Mouse (Mus musculus) embryonic facial prominence, embryonic 10.5 days (tissue): ENCODE results near the gene Crls1. TPM values are rescaled to one million over a fixed set of nuclear protein-coding genes. Genes with fewer than 3 reads are reported as not detected.
A peak's percentile ranks its signal among the peaks of the same experiment; 100 is the strongest.

Experiments
- DNase-seq: peaks from one replicate; pipeline ENCODE4 v3.0.0-alpha.2; 2017; ENCODE audit warnings: low spot score
- H3K27ac ChIP-seq: fragments of 300-500 bp; sonication (generic); replicated peaks from 2 replicates; pipeline ENCODE4 v1.5.1; 2016; ENCODE audit warnings: mild to moderate bottlenecking
- H3K27me3 ChIP-seq: fragments of 300-500 bp; sonication (generic); replicated peaks from 2 replicates; pipeline ENCODE4 v1.6.1; 2016; ENCODE audit warnings: low read depth, mild to moderate bottlenecking; ENCODE audit not compliant: poor library complexity, severe bottlenecking
- H3K36me3 ChIP-seq: fragments of 300-500 bp; sonication (generic); replicated peaks from 2 replicates; pipeline ENCODE4 v1.6.1; 2016; ENCODE audit warnings: mild to moderate bottlenecking, moderate library complexity
- H3K4me1 ChIP-seq: fragments of 300-500 bp; sonication (generic); 2 replicates; pipeline ENCODE4 v1.6.1; 2016
- H3K4me3 ChIP-seq: fragments of 300-500 bp; sonication (generic); 2 replicates; pipeline ENCODE4 v1.5.1; 2016; ENCODE audit warnings: mild to moderate bottlenecking, moderate library complexity
- H3K9me3 ChIP-seq: fragments of 300-500 bp; sonication (generic); 2 replicates; pipeline ENCODE4 v1.6.1; 2016; ENCODE audit warnings: mild to moderate bottlenecking
- WGBS: fragments of 180-500 bp; shearing (Covaris S2); methylation state at CpG from one replicate; pipeline ENCODE4 v1.1.7; 2016; 5-methylcytosine and 5-hydroxymethylcytosine counted together
- polyA plus RNA-seq: library from polyadenylated mRNA; unstranded; fragments of >200 nt; fragmentation: Nextera tagmentation; extraction: Ambion mirVana; gene quantifications from 2 replicates; pipeline ENCODE4 v1.2.1, GENCODE M21; 2016

Gene Crls1
- 14.7 and 16.4 TPM in 2 replicates for polyA plus RNA-seq

GRCm38 (mm10) chr2:132846407-132847358 is at the start of gene Crls1:
Gene Crls1 (plus strand): TSS chr2:132846666.
- H3K4me1 ChIP-seq: peaks cover 16% of the 10 kb centered on the region
- H3K27me3 ChIP-seq: no peaks in the 10 kb centered on the region
- H3K36me3 ChIP-seq: peaks cover 39% of the 10 kb centered on the region
- under 1% methylated on average over 96 of the region's 96 CpGs for WGBS
- peak; percentile 98 for DNase-seq
- peak within 1 kb of the TSS; percentile 90 for H3K27ac ChIP-seq
- H3K9me3 ChIP-seq: no peaks in the 10 kb centered on the region
- peak within 1 kb of the TSS; percentile 93 for H3K4me3 ChIP-seq

- 88% methylated on average over 2 of the region's 2 CpGs for WGBS
- DNase-seq: no peak
- H3K27ac ChIP-seq: no peak overlapping the region
- H3K9me3 ChIP-seq: no peaks in the 10 kb centered on the region
- peaks cover 57% of the 10 kb centered on the region for H3K36me3 ChIP-seq
- no peak overlapping the region for H3K4me3 ChIP-seq
- no peaks in the 10 kb centered on the region for H3K27me3 ChIP-seq
- H3K4me1 ChIP-seq: no peaks in the 10 kb centered on the region
Measured at GRCm38 (mm10) chr2:132802976-132803375, 43.5 kb upstream of the Crls1 start.

DNA sequence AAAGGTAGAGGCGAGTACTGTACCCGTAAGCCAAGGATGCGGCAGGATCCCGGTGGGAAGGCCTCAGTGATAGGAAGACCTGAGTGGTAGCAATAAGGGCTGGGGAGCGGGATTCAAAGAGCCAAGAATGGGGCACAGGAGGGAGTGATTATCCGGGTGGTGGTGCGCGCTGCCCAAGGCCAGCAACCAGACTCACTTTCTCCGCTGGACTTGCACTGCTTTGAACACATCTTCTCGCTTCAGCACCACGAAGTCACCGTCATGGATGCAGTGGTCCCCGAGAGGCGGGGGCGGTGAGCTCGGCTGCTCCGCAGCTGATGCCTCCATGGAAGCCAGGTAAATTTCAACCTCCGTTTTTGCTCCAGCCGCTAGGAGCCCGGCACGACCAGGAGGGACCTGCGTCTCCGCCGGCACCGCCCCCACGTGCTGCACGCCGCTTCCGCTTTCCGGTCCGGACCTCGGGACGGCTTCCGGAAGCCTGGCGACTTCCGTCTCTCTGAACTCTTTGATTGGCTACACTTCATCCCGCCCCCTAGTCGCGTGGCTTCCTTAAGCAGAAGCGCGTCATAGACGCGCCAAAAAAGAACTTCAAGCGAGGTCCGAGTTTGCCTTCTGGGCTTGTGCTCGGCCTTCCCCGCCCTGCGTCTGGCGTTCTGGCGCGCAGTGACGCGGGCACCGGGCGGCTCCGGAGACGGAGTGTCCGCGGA is 30.7 kb upstream of the Crls1 start, which contains the start of the genes Trmt6 and Mcm8:
Trmt6 (minus strand) TSS at position 448 of the 707 bp plus-strand sequence.
Mcm8 (plus strand) TSS at position 534 of the 707 bp plus-strand sequence.
- DNase-seq: peak; percentile 96
- Histone ChIP-seq H3K36me3 (peaks cover 49% of the 10 kb centered on the region), H3K4me3 (peak within 1 kb of the TSS; percentile 83), H3K4me1 (peaks cover 13% of the 10 kb centered on the region), H3K9me3 (no peaks in the 10 kb centered on the region), H3K27me3 (no peaks in the 10 kb centered on the region), H3K27ac (peak within 1 kb of the TSS; percentile 92)
- under 1% methylated on average over 59 of the region's 59 CpGs for WGBS

DNA sequence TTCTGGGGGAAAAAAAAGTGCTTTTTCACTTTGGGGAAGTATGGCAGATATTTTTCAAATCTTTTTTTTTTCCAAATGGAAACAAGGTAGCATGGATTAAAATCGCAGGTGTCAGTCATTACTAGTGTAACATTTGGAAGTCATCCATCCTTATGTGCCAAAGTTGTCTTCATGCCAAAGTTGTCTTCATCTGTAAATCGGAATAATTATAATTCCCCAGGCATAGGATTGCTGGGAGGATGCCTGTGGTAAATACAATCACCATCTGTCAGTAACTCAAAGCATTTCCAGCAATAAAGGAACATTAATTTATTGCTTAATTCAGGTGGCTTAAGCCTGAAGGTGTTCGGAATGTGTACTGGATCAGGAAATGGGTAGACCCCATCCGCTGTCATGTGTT is 5.4 kb upstream of the Crls1 start:
- WGBS: 95% methylated on average over 4 of the region's 4 CpGs
- no peak overlapping the region for H3K27ac ChIP-seq
- DNase-seq: no peak
- no peaks in the 10 kb centered on the region for H3K4me1 ChIP-seq
- H3K27me3 ChIP-seq: no peaks in the 10 kb centered on the region
- no peaks in the 10 kb centered on the region for H3K9me3 ChIP-seq
- H3K36me3 ChIP-seq: peaks cover 72% of the 10 kb centered on the region
- H3K4me3 ChIP-seq: no peak overlapping the region

DNA sequence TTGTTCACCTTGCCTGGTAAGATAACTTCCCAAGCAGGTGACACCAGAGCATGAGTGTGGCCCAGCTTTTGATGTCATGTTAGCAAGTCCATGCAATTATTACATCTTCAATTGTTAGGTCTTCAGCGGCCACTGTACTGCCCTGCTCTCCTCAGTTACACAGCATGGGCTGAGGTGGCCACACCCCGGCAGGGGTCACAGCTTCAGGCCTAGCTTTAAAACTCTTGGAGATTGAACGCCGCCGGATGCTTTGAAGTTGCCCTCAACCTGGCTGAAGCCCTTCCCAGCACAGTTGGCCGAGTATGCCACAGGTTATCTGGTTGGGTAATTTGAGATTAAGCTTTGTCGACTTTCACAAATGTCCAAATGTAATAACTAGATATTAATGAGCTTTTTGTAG is 1.1 kb downstream of the Crls1 start:
- Histone ChIP-seq H3K4me3 (peak overlapping the region; percentile 93), H3K36me3 (peaks cover 42% of the 10 kb centered on the region), H3K9me3 (no peaks in the 10 kb centered on the region), H3K27me3 (no peaks in the 10 kb centered on the region), H3K27ac (no peak overlapping the region), H3K4me1 (peaks cover 16% of the 10 kb centered on the region)
- peak; percentile 25 for DNase-seq
- 44% methylated on average over 7 of the region's 7 CpGs for WGBS

- 0 out of 2 replicates have a peak overlapping the region, but pooled peaks have one; percentile 93 for H3K4me3 ChIP-seq
- no peak overlapping the region for H3K27ac ChIP-seq
- no peaks in the 10 kb centered on the region for H3K27me3 ChIP-seq
- H3K9me3 ChIP-seq: no peaks in the 10 kb centered on the region
- peaks cover 16% of the 10 kb centered on the region for H3K4me1 ChIP-seq
- peaks cover 42% of the 10 kb centered on the region for H3K36me3 ChIP-seq
- 92% methylated on average over 4 of the region's 4 CpGs for WGBS
- no peak for DNase-seq
Measured at GRCm38 (mm10) chr2:132848361-132848760, 1.9 kb downstream of the Crls1 start.

DNA sequence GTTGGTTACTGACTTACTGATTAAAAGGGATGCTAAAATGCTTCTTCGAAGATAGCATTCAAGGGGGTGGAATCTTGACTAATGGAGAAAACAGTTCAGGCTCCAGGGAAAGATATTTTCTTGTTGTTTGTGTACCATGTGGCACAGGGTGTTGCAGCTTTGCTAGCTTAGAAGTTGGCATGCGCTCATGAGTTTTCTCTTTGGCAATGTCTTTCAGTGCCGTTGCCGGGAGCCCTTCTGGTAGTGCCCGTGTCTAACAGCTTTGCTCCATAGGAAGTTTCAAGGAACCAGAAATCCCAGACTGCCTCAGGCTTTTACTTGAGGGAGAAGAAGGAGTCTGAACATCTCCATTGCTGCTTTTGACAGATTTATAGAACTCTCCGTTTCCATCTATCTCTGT is 2.7 kb downstream of the Crls1 start:
- WGBS: 92% methylated on average over 6 of the region's 6 CpGs
- no peaks in the 10 kb centered on the region for H3K9me3 ChIP-seq
- no peaks in the 10 kb centered on the region for H3K27me3 ChIP-seq
- H3K4me1 ChIP-seq: peaks cover 16% of the 10 kb centered on the region
- peaks cover 45% of the 10 kb centered on the region for H3K36me3 ChIP-seq
- H3K27ac ChIP-seq: no peak overlapping the region
- no peak for DNase-seq
- no peak overlapping the region for H3K4me3 ChIP-seq

- Histone ChIP-seq H3K4me3 (no peak overlapping the region), H3K36me3 (peaks cover 51% of the 10 kb centered on the region), H3K27me3 (no peaks in the 10 kb centered on the region), H3K27ac (no peak overlapping the region), H3K9me3 (no peaks in the 10 kb centered on the region), H3K4me1 (peaks cover 4% of the 10 kb centered on the region)
- WGBS: 97% methylated on average over 1 of the region's 1 CpGs
- no peak for DNase-seq
Measured at GRCm38 (mm10) chr2:132853051-132853450, 6.6 kb downstream of the Crls1 start.

- H3K4me1 ChIP-seq: no peaks in the 10 kb centered on the region
- DNase-seq: no peak
- H3K27me3 ChIP-seq: no peaks in the 10 kb centered on the region
- H3K9me3 ChIP-seq: no peaks in the 10 kb centered on the region
- H3K4me3 ChIP-seq: no peak overlapping the region
- no peak overlapping the region for H3K27ac ChIP-seq
- peaks cover 37% of the 10 kb centered on the region for H3K36me3 ChIP-seq
- 83% methylated on average over 5 of the region's 5 CpGs for WGBS
Measured at GRCm38 (mm10) chr2:132856333-132856732, 9.9 kb downstream of the Crls1 start.

- Histone ChIP-seq H3K36me3 (peaks cover 15% of the 10 kb centered on the region), H3K27me3 (no peaks in the 10 kb centered on the region), H3K4me3 (no peak overlapping the region), H3K9me3 (no peaks in the 10 kb centered on the region), H3K4me1 (no peaks in the 10 kb centered on the region), H3K27ac (no peak overlapping the region)
- DNase-seq: no peak
Measured at GRCm38 (mm10) chr2:132860435-132860834, 14.0 kb downstream of the Crls1 start.

DNA sequence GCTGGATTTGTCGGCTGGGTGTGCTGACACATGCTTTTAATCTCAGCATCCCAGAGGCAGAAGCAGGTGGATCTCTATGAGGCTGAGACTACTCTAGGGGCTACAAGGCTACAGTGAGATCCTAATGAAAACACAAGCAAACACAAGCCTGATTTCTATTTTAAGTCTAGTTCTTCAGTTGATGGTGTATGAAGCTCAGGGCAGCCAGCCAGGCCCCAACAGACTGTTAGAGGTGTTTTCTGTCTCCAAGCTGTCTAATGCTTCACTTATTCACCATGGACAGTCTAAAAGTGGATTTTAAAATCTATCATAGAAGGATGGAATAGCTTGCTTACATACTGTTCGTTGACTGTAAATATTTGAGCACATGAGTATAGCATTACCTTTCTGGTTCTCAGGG is 15.0 kb downstream of the Crls1 start:
- H3K4me3 ChIP-seq: no peak overlapping the region
- H3K36me3 ChIP-seq: peaks cover 20% of the 10 kb centered on the region
- no peaks in the 10 kb centered on the region for H3K27me3 ChIP-seq
- no peaks in the 10 kb centered on the region for H3K4me1 ChIP-seq
- H3K27ac ChIP-seq: no peak overlapping the region
- WGBS: 88% methylated on average over 2 of the region's 2 CpGs
- no peaks in the 10 kb centered on the region for H3K9me3 ChIP-seq
- DNase-seq: no peak

DNA sequence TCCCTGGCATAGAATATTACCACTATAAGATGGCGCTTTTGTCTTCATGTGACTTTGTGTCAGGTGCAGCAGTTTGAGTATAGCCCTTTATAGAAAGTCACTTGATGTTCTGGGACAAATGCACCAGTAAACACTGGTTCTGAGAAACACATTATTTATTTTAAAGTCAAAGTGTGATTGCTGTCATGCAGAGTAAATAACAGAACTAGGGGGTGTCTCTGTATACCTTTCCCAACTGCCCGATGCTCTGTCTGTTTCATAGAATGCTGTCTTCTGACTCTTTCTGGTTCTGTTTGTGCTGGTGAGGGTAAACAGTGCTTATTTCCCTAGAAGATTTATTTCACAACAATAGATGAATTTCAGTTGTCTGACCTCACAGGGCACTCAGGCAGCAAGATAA is 16.9 kb downstream of the Crls1 start:
- Histone ChIP-seq H3K27ac (no peak overlapping the region), H3K4me3 (no peak overlapping the region), H3K9me3 (no peaks in the 10 kb centered on the region), H3K36me3 (peaks cover 27% of the 10 kb centered on the region), H3K4me1 (no peaks in the 10 kb centered on the region), H3K27me3 (no peaks in the 10 kb centered on the region)
- 95% methylated on average over 2 of the region's 2 CpGs for WGBS
- DNase-seq: no peak
